Mouse (Mus musculus): ENCODE measurements around the gene Parpbp. TPM values are rescaled to one million over a fixed set of nuclear protein-coding genes. Genes with fewer than 3 reads are reported as not detected.

Parpbp gene
- total and polyA plus RNA-seq, 2 experiments from 2014 or later = 3.3 to 6.9 TPM

GRCm38 (mm10) chr10:88151658-88152057 lies 4.9 kb upstream of the Parpbp start:
- Histone ChIP-seq H3K27me3 (ENCODE audit: control insufficient read depth, insufficient read depth, low read length) (no peaks in the 10 kb centered on the region), H3K4me1 (ENCODE audit: control insufficient read depth, insufficient read depth) (no peaks in the 10 kb centered on the region), H3K36me3 (replicated peaks; ENCODE audit: control insufficient read depth, insufficient read depth, low read length) (peaks cover 52% of the 10 kb centered on the region), H3K4me2 (ENCODE audit: low read depth, low read length) (no peak overlapping the region), H3K27ac (ENCODE audit: low read depth) (no peak overlapping the region), H3K9me3 (replicated peaks; ENCODE audit: control insufficient read depth, low read length) (no peaks in the 10 kb centered on the region), H3K4me3 (ENCODE audit: low read depth, low read length) (no peak overlapping the region), H3K9ac (replicated peaks; ENCODE audit: low read depth, low read length) (no peak overlapping the region)
- DNase-seq (ENCODE audit: low spot score) (no peak), ATAC-seq (ENCODE audit: insufficient read depth, low read depth) (no peak)
- TF ChIP-seq EP300 (IDR thresholded peaks at IDR 0.05; ENCODE audit: low read depth) (no peak), CTCF (IDR thresholded peaks at IDR 0.05; ENCODE audit: low read depth) (no peak)
- 75% methylated on average over 6 of the region's 6 CpGs for WGBS

GRCm38 (mm10) chr10:88150381-88150780 lies 3.6 kb upstream of the Parpbp start:
- H3K9ac ChIP-seq (replicated peaks; ENCODE audit: low read depth, low read length) = no peak overlapping the region
- H3K4me1 ChIP-seq (ENCODE audit: control insufficient read depth, insufficient read depth) = peaks cover 11% of the 10 kb centered on the region
- DNase-seq (ENCODE audit: low spot score) = no peak
- no peaks in the 10 kb centered on the region for H3K9me3 ChIP-seq (replicated peaks; ENCODE audit: control insufficient read depth, low read length)
- no peak for ATAC-seq (ENCODE audit: insufficient read depth, low read depth)
- no peak overlapping the region for H3K27ac ChIP-seq (ENCODE audit: low read depth)
- 85% methylated on average over 4 of the region's 4 CpGs for whole genome bisulfite sequencing
- H3K27me3 ChIP-seq (ENCODE audit: control insufficient read depth, insufficient read depth, low read length) = no peaks in the 10 kb centered on the region
- no peak overlapping the region for H3K4me2 ChIP-seq (ENCODE audit: low read depth, low read length)
- peaks cover 47% of the 10 kb centered on the region for H3K36me3 ChIP-seq (replicated peaks; ENCODE audit: control insufficient read depth, insufficient read depth, low read length)
- TF ChIP-seq EP300 (IDR thresholded peaks at IDR 0.05; ENCODE audit: low read depth) (no peak), CTCF (IDR thresholded peaks at IDR 0.05; ENCODE audit: low read depth) (no peak)
- H3K4me3 ChIP-seq (ENCODE audit: low read depth, low read length) = no peak overlapping the region

- DNase-seq (ENCODE audit: low spot score) (no peak), ATAC-seq (ENCODE audit: insufficient read depth, low read depth) (no peak)
- Histone ChIP-seq H3K9ac (replicated peaks; ENCODE audit: low read depth, low read length) (peak overlapping the region; percentile 73), H3K9me3 (replicated peaks; ENCODE audit: control insufficient read depth, low read length) (no peaks in the 10 kb centered on the region), H3K4me2 (ENCODE audit: low read depth, low read length) (peak overlapping the region; percentile 92), H3K36me3 (replicated peaks; ENCODE audit: control insufficient read depth, insufficient read depth, low read length) (peaks cover 30% of the 10 kb centered on the region), H3K4me3 (ENCODE audit: low read depth, low read length) (peak overlapping the region; percentile 84), H3K27ac (ENCODE audit: low read depth) (no peak overlapping the region), H3K4me1 (ENCODE audit: control insufficient read depth, insufficient read depth) (peaks cover 16% of the 10 kb centered on the region), H3K27me3 (ENCODE audit: control insufficient read depth, insufficient read depth, low read length) (no peaks in the 10 kb centered on the region)
- WGBS = 13% methylated on average over 7 of the region's 7 CpGs
- TF ChIP-seq EP300 (IDR thresholded peaks at IDR 0.05; ENCODE audit: low read depth) (no peak), CTCF (IDR thresholded peaks at IDR 0.05; ENCODE audit: low read depth) (no peak)
Measured at GRCm38 (mm10) chr10:88146187-88146586, 554 bp downstream of the Parpbp start.

- Histone ChIP-seq H3K4me1 (ENCODE audit: control insufficient read depth, insufficient read depth) (no peaks in the 10 kb centered on the region), H3K36me3 (replicated peaks; ENCODE audit: control insufficient read depth, insufficient read depth, low read length) (peaks cover 6% of the 10 kb centered on the region), H3K9me3 (replicated peaks; ENCODE audit: control insufficient read depth, low read length) (no peaks in the 10 kb centered on the region), H3K4me3 (ENCODE audit: low read depth, low read length) (no peak overlapping the region), H3K4me2 (ENCODE audit: low read depth, low read length) (no peak overlapping the region), H3K27ac (ENCODE audit: low read depth) (no peak overlapping the region), H3K9ac (replicated peaks; ENCODE audit: low read depth, low read length) (no peak overlapping the region), H3K27me3 (ENCODE audit: control insufficient read depth, insufficient read depth, low read length) (no peaks in the 10 kb centered on the region)
- WGBS = 95% methylated on average over 16 of the region's 16 CpGs
- TF ChIP-seq CTCF (IDR thresholded peaks at IDR 0.05; ENCODE audit: low read depth) (no peak), EP300 (IDR thresholded peaks at IDR 0.05; ENCODE audit: low read depth) (no peak)
- no peak for ATAC-seq (ENCODE audit: insufficient read depth, low read depth)
- no peak for DNase-seq (ENCODE audit: low spot score)
Measured at GRCm38 (mm10) chr10:88135630-88136029, 11.1 kb downstream of the Parpbp start.

- Histone ChIP-seq H3K27me3 (ENCODE audit: control insufficient read depth, insufficient read depth, low read length) (no peaks in the 10 kb centered on the region), H3K4me2 (ENCODE audit: low read depth, low read length) (no peak overlapping the region), H3K9ac (replicated peaks; ENCODE audit: low read depth, low read length) (no peak overlapping the region), H3K9me3 (replicated peaks; ENCODE audit: control insufficient read depth, low read length) (no peaks in the 10 kb centered on the region), H3K4me3 (ENCODE audit: low read depth, low read length) (no peak overlapping the region), H3K36me3 (replicated peaks; ENCODE audit: control insufficient read depth, insufficient read depth, low read length) (peaks cover 23% of the 10 kb centered on the region), H3K27ac (ENCODE audit: low read depth) (no peak overlapping the region), H3K4me1 (ENCODE audit: control insufficient read depth, insufficient read depth) (no peaks in the 10 kb centered on the region)
- DNase-seq (ENCODE audit: low spot score) = no peak
- ATAC-seq (ENCODE audit: insufficient read depth, low read depth) = no peak
- TF ChIP-seq EP300 (IDR thresholded peaks at IDR 0.05; ENCODE audit: low read depth) (no peak), CTCF (IDR thresholded peaks at IDR 0.05; ENCODE audit: low read depth) (peak; percentile 40)
Measured at GRCm38 (mm10) chr10:88119721-88120120, 27.0 kb downstream of the Parpbp start.

GRCm38 (mm10) chr10:88113290-88113689 lies 33.5 kb downstream of the Parpbp start:
- ATAC-seq (ENCODE audit: insufficient read depth, low read depth) (no peak), DNase-seq (ENCODE audit: low spot score) (no peak)
- 80% methylated on average over 2 of the region's 2 CpGs for WGBS
- H3K9ac ChIP-seq (replicated peaks; ENCODE audit: low read depth, low read length) = no peak overlapping the region
- H3K4me1 ChIP-seq (ENCODE audit: control insufficient read depth, insufficient read depth) = no peaks in the 10 kb centered on the region
- H3K4me3 ChIP-seq (ENCODE audit: low read depth, low read length) = no peak overlapping the region
- no peaks in the 10 kb centered on the region for H3K27me3 ChIP-seq (ENCODE audit: control insufficient read depth, insufficient read depth, low read length)
- no peak overlapping the region for H3K27ac ChIP-seq (ENCODE audit: low read depth)
- no peak overlapping the region for H3K4me2 ChIP-seq (ENCODE audit: low read depth, low read length)
- TF ChIP-seq CTCF (IDR thresholded peaks at IDR 0.05; ENCODE audit: low read depth) = no peak
- no peak for TF ChIP-seq EP300 (IDR thresholded peaks at IDR 0.05; ENCODE audit: low read depth)
- H3K9me3 ChIP-seq (replicated peaks; ENCODE audit: control insufficient read depth, low read length) = no peaks in the 10 kb centered on the region
- H3K36me3 ChIP-seq (replicated peaks; ENCODE audit: control insufficient read depth, insufficient read depth, low read length) = peaks cover 19% of the 10 kb centered on the region
